Mouse (Mus musculus) erythroblast, embryonic 14.5 days (primary cell): ENCODE measurements around the gene Atf7.

Source experiments
- GATA1 ChIP-seq: IDR thresholded peaks from 2 replicates; pipeline ENCODE4 v1.6.1; 2012; ENCODE audit warnings: low read length, inconsistent platforms, mixed read lengths
- TAL1 ChIP-seq: IDR thresholded peaks from 3 replicates; pipeline ENCODE4 v1.6.1; 2012; ENCODE audit warnings: low read length, inconsistent platforms, mixed read lengths

- TF ChIP-seq TAL1 (no peak), GATA1 (no peak)
Observed at GRCm38 (mm10) chr15:102483136-102483535, 142.1 kb downstream of the Atf7 start.
